Mouse (Mus musculus) forebrain, embryonic 14.5 days (tissue): Measurements from ENCODE around the gene Col6a4. TPM values are rescaled to one million over a fixed set of nuclear protein-coding genes. Genes with fewer than 3 reads are reported as not detected.

Experiments
- ATAC-seq: fragments of 200-750 bp; cut with Nextera tagmentation; 2 replicates; pipeline ENCODE4 v1.8.0; 2017; ENCODE audit warnings: mild to moderate bottlenecking, moderate library complexity
- DNase-seq: peaks from one replicate; pipeline ENCODE4 v3.0.0-alpha.2; 2015; ENCODE audit warnings: low spot score
- H3K27ac ChIP-seq: fragments of 300-500 bp; sonication (generic); 2 replicates; pipeline ENCODE4 v1.5.1; 2014; ENCODE audit warnings: low read depth, mild to moderate bottlenecking, control low read depth, low read length, moderate library complexity
- H3K27me3 ChIP-seq: fragments of 300-500 bp; sonication (generic); replicated peaks from 2 replicates; pipeline ENCODE4 v1.6.1; 2014; ENCODE audit warnings: low read length, control low read depth, mixed read lengths; ENCODE audit not compliant: control insufficient read depth, insufficient read depth
- H3K36me3 ChIP-seq: fragments of 300-500 bp; sonication (generic); 2 replicates; pipeline ENCODE4 v1.6.1; 2014; ENCODE audit warnings: low read length, control low read depth; ENCODE audit not compliant: control insufficient read depth, insufficient read depth
- H3K4me1 ChIP-seq: fragments of 300-500 bp; sonication (generic); 2 replicates; pipeline ENCODE4 v1.6.1; 2014; ENCODE audit warnings: antibody characterized with exemption, low read length, control low read depth; ENCODE audit not compliant: control insufficient read depth, insufficient read depth
- H3K4me2 ChIP-seq: fragments of 300-500 bp; sonication (generic); 2 replicates; pipeline ENCODE4 v1.6.1; 2014; ENCODE audit warnings: mild to moderate bottlenecking, control low read depth, low read length
- H3K4me3 ChIP-seq: fragments of 300-500 bp; sonication (generic); 2 replicates; pipeline ENCODE4 v1.5.1; 2014; ENCODE audit warnings: low read depth, low read length, control low read depth
- H3K9ac ChIP-seq: fragments of 300-500 bp; sonication (generic); 2 replicates; pipeline ENCODE4 v1.6.1; 2014; ENCODE audit warnings: mild to moderate bottlenecking, low read length, control low read depth, moderate library complexity
- H3K9me3 ChIP-seq: fragments of 300-500 bp; sonication (generic); replicated peaks from 2 replicates; pipeline ENCODE4 v1.6.1; 2016; ENCODE audit warnings: low read length, control low read depth, mixed read lengths; ENCODE audit not compliant: control insufficient read depth
- WGBS: fragments of 180-500 bp; shearing (Covaris S2); extraction: QIAGEN DNeasy Blood & Tissue Kit; methylation state at CpG from one replicate; pipeline ENCODE4 v1.1.7; 2014; 5-methylcytosine and 5-hydroxymethylcytosine counted together
- polyA plus RNA-seq: library from polyadenylated mRNA; unstranded; fragments of >200 nt; fragmentation: Nextera tagmentation; extraction: Ambion mirVana; gene quantifications from 2 replicates; pipeline ENCODE4 v1.2.1, GENCODE M21; 2014

Col6a4 gene
- polyA plus RNA-seq = 0.22 and 0.66 TPM in 2 replicates

- Histone ChIP-seq H3K27me3 (0 out of 2 replicates have a peak, but pooled peaks cover 3% of the 10 kb centered on the region), H3K9me3 (no peaks in the 10 kb centered on the region), H3K4me3 (no peak within 1 kb of the TSS), H3K4me2 (no peak within 1 kb of the TSS), H3K4me1 (no peaks in the 10 kb centered on the region), H3K9ac (no peak within 1 kb of the TSS), H3K36me3 (no peaks in the 10 kb centered on the region), H3K27ac (no peak within 1 kb of the TSS)
- ATAC-seq (no peak), DNase-seq (no peak)
- 62% methylated on average over 7 of the region's 7 CpGs for WGBS
Observed at GRCm38 (mm10) chr9:106096683-106097082, at the start of gene Col6a4. TSS of gene Col6a4 (minus strand) at chr9:106096783.

GRCm38 (mm10) chr9:106145582-106145981 lies 49.0 kb upstream of the Col6a4 start:
- H3K27ac ChIP-seq = no peak overlapping the region
- 70% methylated on average over 2 of the region's 2 CpGs for WGBS
- no peak overlapping the region for H3K4me3 ChIP-seq
- no peaks in the 10 kb centered on the region for H3K9me3 ChIP-seq
- H3K4me1 ChIP-seq = peaks cover 28% of the 10 kb centered on the region
- H3K36me3 ChIP-seq = no peaks in the 10 kb centered on the region
- H3K27me3 ChIP-seq = peaks cover 16% of the 10 kb centered on the region
- DNase-seq (peak; percentile 75), ATAC-seq (peak; percentile 24; the same call in 1 of the 2 replicates)
- no peak overlapping the region for H3K9ac ChIP-seq
- no peak overlapping the region for H3K4me2 ChIP-seq

- H3K4me2 ChIP-seq = no peak overlapping the region
- H3K36me3 ChIP-seq = no peaks in the 10 kb centered on the region
- no peak overlapping the region for H3K9ac ChIP-seq
- DNase-seq (peak; percentile 92), ATAC-seq (peak; percentile 58)
- WGBS = 10% methylated on average over 7 of the region's 7 CpGs
- peaks cover 33% of the 10 kb centered on the region for H3K4me1 ChIP-seq
- no peak overlapping the region for H3K27ac ChIP-seq
- H3K4me3 ChIP-seq = no peak overlapping the region
- peaks cover 13% of the 10 kb centered on the region for H3K27me3 ChIP-seq
- H3K9me3 ChIP-seq = no peaks in the 10 kb centered on the region
Observed at GRCm38 (mm10) chr9:106144176-106144575, 47.6 kb upstream of the Col6a4 start.

- ATAC-seq (no peak), DNase-seq (no peak)
- Histone ChIP-seq H3K9me3 (no peaks in the 10 kb centered on the region), H3K4me3 (no peak overlapping the region), H3K36me3 (no peaks in the 10 kb centered on the region), H3K9ac (no peak overlapping the region), H3K27me3 (peaks cover 17% of the 10 kb centered on the region), H3K4me1 (peaks cover 23% of the 10 kb centered on the region), H3K4me2 (no peak overlapping the region), H3K27ac (no peak overlapping the region)
- WGBS = 78% methylated on average over 12 of the region's 12 CpGs
Observed at GRCm38 (mm10) chr9:106141955-106142354, 45.4 kb upstream of the Col6a4 start.

GRCm38 (mm10) chr9:106139763-106140162 lies 43.2 kb upstream of the Col6a4 start:
- no peak overlapping the region for H3K9ac ChIP-seq
- ATAC-seq (peak; percentile 72), DNase-seq (peak; percentile 91)
- 3% methylated on average over 10 of the region's 10 CpGs for WGBS
- H3K4me1 ChIP-seq = peaks cover 23% of the 10 kb centered on the region
- H3K4me3 ChIP-seq = no peak overlapping the region
- H3K27ac ChIP-seq = no peak overlapping the region; the same call in 1 of the 2 replicates
- H3K4me2 ChIP-seq = no peak overlapping the region
- H3K36me3 ChIP-seq = no peaks in the 10 kb centered on the region
- no peaks in the 10 kb centered on the region for H3K9me3 ChIP-seq
- peaks cover 17% of the 10 kb centered on the region; the same call in 1 of the 2 replicates for H3K27me3 ChIP-seq

GRCm38 (mm10) chr9:106137671-106138216 lies 41.2 kb upstream of the Col6a4 start:
- WGBS = 38% methylated on average over 10 of the region's 10 CpGs
- H3K9ac ChIP-seq = no peak overlapping the region

GRCm38 (mm10) chr9:106130250-106130649 lies 33.7 kb upstream of the Col6a4 start:
- peaks cover 20% of the 10 kb centered on the region for H3K4me1 ChIP-seq
- H3K4me2 ChIP-seq = no peak overlapping the region

More at GRCm38 (mm10) chr9:106137671-106138216, 41.2 kb upstream of the Col6a4 start:
- H3K36me3 ChIP-seq = no peaks in the 10 kb centered on the region
- ATAC-seq (no peak), DNase-seq (no peak)
- H3K4me3 ChIP-seq = no peak overlapping the region
- peaks cover 16% of the 10 kb centered on the region; the same call in 1 of the 2 replicates for H3K27me3 ChIP-seq
- H3K27ac ChIP-seq = no peak overlapping the region
- H3K4me1 ChIP-seq = peaks cover 12% of the 10 kb centered on the region
- H3K4me2 ChIP-seq = no peak overlapping the region
- H3K9me3 ChIP-seq = no peaks in the 10 kb centered on the region

GRCm38 (mm10) chr9:106129072-106129471 lies 32.5 kb upstream of the Col6a4 start:
- H3K27me3 ChIP-seq = no peaks in the 10 kb centered on the region
- no peak overlapping the region for H3K9ac ChIP-seq
- H3K4me3 ChIP-seq = no peak overlapping the region
- WGBS = 88% methylated on average over 2 of the region's 2 CpGs
- H3K36me3 ChIP-seq = no peaks in the 10 kb centered on the region
- no peak for ATAC-seq
- peaks cover 20% of the 10 kb centered on the region for H3K4me1 ChIP-seq
- no peak overlapping the region for H3K4me2 ChIP-seq
- H3K27ac ChIP-seq = no peak overlapping the region
- H3K9me3 ChIP-seq = no peaks in the 10 kb centered on the region
- no peak for DNase-seq

More at GRCm38 (mm10) chr9:106130250-106130649, 33.7 kb upstream of the Col6a4 start:
- WGBS = 82% methylated on average over 7 of the region's 7 CpGs
- Histone ChIP-seq H3K27me3 (no peaks in the 10 kb centered on the region), H3K9ac (no peak overlapping the region), H3K9me3 (no peaks in the 10 kb centered on the region), H3K36me3 (no peaks in the 10 kb centered on the region), H3K4me3 (no peak overlapping the region), H3K27ac (no peak overlapping the region)
- DNase-seq = no peak
- no peak for ATAC-seq

- peaks cover 20% of the 10 kb centered on the region for H3K4me1 ChIP-seq
- no peaks in the 10 kb centered on the region for H3K9me3 ChIP-seq
- H3K4me3 ChIP-seq = no peak overlapping the region
- DNase-seq (peak; percentile 97), ATAC-seq (peak; percentile 95)
- H3K27ac ChIP-seq = peak overlapping the region; percentile 92
- 0% methylated on average over 2 of the region's 2 CpGs for WGBS
- H3K27me3 ChIP-seq = no peaks in the 10 kb centered on the region
- H3K4me2 ChIP-seq = no peak overlapping the region; the same call in 1 of the 2 replicates
- no peaks in the 10 kb centered on the region for H3K36me3 ChIP-seq
- H3K9ac ChIP-seq = no peak overlapping the region; the same call in 1 of the 2 replicates
Observed at GRCm38 (mm10) chr9:106126786-106127251, 30.2 kb upstream of the Col6a4 start.
